Mouse (Mus musculus): Measurements from ENCODE around the gene Zbtb8a. TPM values are rescaled to one million over a fixed set of nuclear protein-coding genes. Genes with fewer than 3 reads are reported as not detected.

The Zbtb8a gene
- polyA plus RNA-seq (2014; fragmentation: Illumina TruSeq; extraction: RNeasy Lipid Tissue Mini Kit (QIAGEN cat#74804); ENCODE audit: low read depth, low replicate concordance) = 0.58 TPM

GRCm38 (mm10) chr4:129377601-129378390 lies at the start of gene Zbtb8a:
TSS of gene Zbtb8a (minus strand) at chr4:129378116.

GRCm38 (mm10) chr4:129335216-129336074 lies 42.5 kb downstream of the Zbtb8a start, which contains the start of the genes Rbbp4 and Zbtb8os:
TSS of gene Rbbp4 (minus strand) at chr4:129335370.
TSS of gene Zbtb8os (plus strand) at chr4:129335695.

Other genes with a start within 250 kb of the Zbtb8a start
- not detected for gene Fndc5, start 241.1 kb downstream of the Zbtb8a start, polyA plus RNA-seq (2014; fragmentation: Illumina TruSeq; extraction: RNeasy Lipid Tissue Mini Kit (QIAGEN cat#74804); ENCODE audit: low read depth, low replicate concordance)
- gene S100pbp, start 188.4 kb downstream of the Zbtb8a start, polyA plus RNA-seq (2014; fragmentation: Illumina TruSeq; extraction: RNeasy Lipid Tissue Mini Kit (QIAGEN cat#74804); ENCODE audit: low read depth, low replicate concordance) = 22.5 TPM
- 5.2 TPM for gene Yars, start 188.4 kb downstream of the Zbtb8a start, polyA plus RNA-seq (2014; fragmentation: Illumina TruSeq; extraction: RNeasy Lipid Tissue Mini Kit (QIAGEN cat#74804); ENCODE audit: low read depth, low replicate concordance)
- 3.1 TPM for gene C77080, start 116.7 kb downstream of the Zbtb8a start, polyA plus RNA-seq (2014; fragmentation: Illumina TruSeq; extraction: RNeasy Lipid Tissue Mini Kit (QIAGEN cat#74804); ENCODE audit: low read depth, low replicate concordance)
- gene Sync, start 90.5 kb downstream of the Zbtb8a start, polyA plus RNA-seq (2014; fragmentation: Illumina TruSeq; extraction: RNeasy Lipid Tissue Mini Kit (QIAGEN cat#74804); ENCODE audit: low read depth, low replicate concordance) = not detected
- gene Rbbp4, start 42.7 kb downstream of the Zbtb8a start, polyA plus RNA-seq (2014; fragmentation: Illumina TruSeq; extraction: RNeasy Lipid Tissue Mini Kit (QIAGEN cat#74804); ENCODE audit: low read depth, low replicate concordance) = 109 TPM
- 129 TPM for gene Zbtb8os, start 42.4 kb downstream of the Zbtb8a start, polyA plus RNA-seq (2014; fragmentation: Illumina TruSeq; extraction: RNeasy Lipid Tissue Mini Kit (QIAGEN cat#74804); ENCODE audit: low read depth, low replicate concordance)
- gene Zbtb8b, start 62.7 kb upstream of the Zbtb8a start, polyA plus RNA-seq (2014; fragmentation: Illumina TruSeq; extraction: RNeasy Lipid Tissue Mini Kit (QIAGEN cat#74804); ENCODE audit: low read depth, low replicate concordance) = not detected
- 13.3 TPM for gene Bsdc1, start 83.5 kb upstream of the Zbtb8a start, polyA plus RNA-seq (2014; fragmentation: Illumina TruSeq; extraction: RNeasy Lipid Tissue Mini Kit (QIAGEN cat#74804); ENCODE audit: low read depth, low replicate concordance)
- gene Tssk3, start 112.9 kb upstream of the Zbtb8a start, polyA plus RNA-seq (2014; fragmentation: Illumina TruSeq; extraction: RNeasy Lipid Tissue Mini Kit (QIAGEN cat#74804); ENCODE audit: low read depth, low replicate concordance) = not detected
- gene Fam229a, start 113.1 kb upstream of the Zbtb8a start, polyA plus RNA-seq (2014; fragmentation: Illumina TruSeq; extraction: RNeasy Lipid Tissue Mini Kit (QIAGEN cat#74804); ENCODE audit: low read depth, low replicate concordance) = not detected
- gene Marcksl1, start 135.5 kb upstream of the Zbtb8a start, polyA plus RNA-seq (2014; fragmentation: Illumina TruSeq; extraction: RNeasy Lipid Tissue Mini Kit (QIAGEN cat#74804); ENCODE audit: low read depth, low replicate concordance) = 10.8 TPM
- 17.1 TPM for gene Hdac1, start 164.6 kb upstream of the Zbtb8a start, polyA plus RNA-seq (2014; fragmentation: Illumina TruSeq; extraction: RNeasy Lipid Tissue Mini Kit (QIAGEN cat#74804); ENCODE audit: low read depth, low replicate concordance)
- 0.24 TPM for gene Lck, start 195.5 kb upstream of the Zbtb8a start, polyA plus RNA-seq (2014; fragmentation: Illumina TruSeq; extraction: RNeasy Lipid Tissue Mini Kit (QIAGEN cat#74804); ENCODE audit: low read depth, low replicate concordance)
- gene Fam167b, start 200.4 kb upstream of the Zbtb8a start, polyA plus RNA-seq (2014; fragmentation: Illumina TruSeq; extraction: RNeasy Lipid Tissue Mini Kit (QIAGEN cat#74804); ENCODE audit: low read depth, low replicate concordance) = 0.48 TPM
- gene Eif3i, start 222.5 kb upstream of the Zbtb8a start, polyA plus RNA-seq (2014; fragmentation: Illumina TruSeq; extraction: RNeasy Lipid Tissue Mini Kit (QIAGEN cat#74804); ENCODE audit: low read depth, low replicate concordance) = 19.5 TPM
- 29.8 TPM for gene Tmem234, start 222.6 kb upstream of the Zbtb8a start, polyA plus RNA-seq (2014; fragmentation: Illumina TruSeq; extraction: RNeasy Lipid Tissue Mini Kit (QIAGEN cat#74804); ENCODE audit: low read depth, low replicate concordance)
- not detected for gene Dcdc2b, start 236.1 kb upstream of the Zbtb8a start, polyA plus RNA-seq (2014; fragmentation: Illumina TruSeq; extraction: RNeasy Lipid Tissue Mini Kit (QIAGEN cat#74804); ENCODE audit: low read depth, low replicate concordance)
- gene Iqcc, start 241.0 kb upstream of the Zbtb8a start, polyA plus RNA-seq (2014; fragmentation: Illumina TruSeq; extraction: RNeasy Lipid Tissue Mini Kit (QIAGEN cat#74804); ENCODE audit: low read depth, low replicate concordance) = 5.0 TPM
- 3.7 TPM for gene Ccdc28b, start 245.8 kb upstream of the Zbtb8a start, polyA plus RNA-seq (2014; fragmentation: Illumina TruSeq; extraction: RNeasy Lipid Tissue Mini Kit (QIAGEN cat#74804); ENCODE audit: low read depth, low replicate concordance)